Mouse (Mus musculus): Measurements from ENCODE around the gene Amn1.
"Not testable (repeated sequence)": the region's sequence is repeated elsewhere in the genome, so short reads cannot be mapped to it uniquely, and the experiment has no call there.

The Amn1 gene

GRCm38 (mm10) chr6:149188041-149188924 lies at the start of gene Amn1:
TSS of gene Amn1 (minus strand) at chr6:149188712.
- peak; percentile 92 for DNase-seq (ENCODE audit: low spot score)

DNA sequence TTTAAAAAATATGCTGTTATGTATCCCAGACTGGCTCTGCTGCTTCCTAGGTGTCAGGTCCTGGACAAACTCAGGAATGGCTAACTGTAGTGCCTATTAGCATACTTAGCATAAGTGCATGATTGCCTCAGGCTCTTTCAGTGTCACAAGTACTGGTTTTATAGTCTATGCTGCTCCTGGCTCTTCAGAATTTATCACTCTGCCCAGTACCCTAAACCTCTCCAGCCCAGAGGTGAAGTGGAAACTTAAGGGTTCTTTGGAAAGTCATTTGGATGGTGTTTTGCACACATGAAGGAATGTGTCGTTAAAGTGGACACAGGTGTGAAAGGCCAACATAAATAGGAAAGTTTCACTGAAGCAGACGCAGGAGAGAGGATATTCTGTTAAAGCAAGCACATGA lies 48.3 kb upstream of the Amn1 start:
- DNase-seq (ENCODE audit: low spot score): no peak

DNA sequence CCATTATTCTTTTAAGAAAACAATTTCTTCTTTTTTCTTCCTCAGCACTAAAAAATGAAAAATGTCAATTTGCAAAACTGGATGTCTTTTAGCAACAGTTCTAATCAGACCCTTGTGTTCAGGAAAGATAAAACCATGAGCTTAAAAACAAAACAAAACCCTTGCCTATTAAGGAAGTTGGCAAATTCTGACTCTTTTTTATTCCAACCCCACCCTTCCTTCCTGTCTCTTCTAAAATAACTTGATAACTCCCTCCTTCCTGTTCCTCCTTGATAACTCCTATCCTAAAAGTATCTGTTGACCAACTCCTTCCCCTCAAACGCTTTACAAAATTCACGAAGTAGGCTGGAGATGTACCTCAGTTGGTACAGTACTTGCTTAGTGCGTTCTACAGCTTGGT lies 45.4 kb upstream of the Amn1 start:
- DNase-seq (ENCODE audit: low spot score): no peak

DNA sequence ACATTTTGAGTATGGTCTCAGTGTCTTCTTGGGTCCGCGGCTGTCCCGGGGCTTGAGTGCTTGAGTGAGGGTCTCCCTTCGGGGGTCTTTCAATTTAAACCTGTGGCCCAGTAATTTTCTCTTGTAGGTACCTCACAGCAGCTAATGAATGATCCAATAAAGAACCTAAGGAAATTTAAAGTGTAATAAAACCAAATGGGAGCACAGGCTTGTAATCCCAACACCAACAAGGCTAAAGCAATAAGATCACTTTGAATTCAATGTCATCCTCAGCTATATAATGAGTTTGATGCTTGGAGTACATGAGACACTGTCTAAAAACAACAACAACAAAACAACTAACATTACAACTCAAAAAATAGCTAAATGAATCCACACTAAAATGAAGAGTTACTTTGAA lies 36.2 kb upstream of the Amn1 start:
- no peak for DNase-seq (ENCODE audit: low spot score)

- no peak for DNase-seq (ENCODE audit: low spot score)
Observed at GRCm38 (mm10) chr6:149221296-149221695, 32.8 kb upstream of the Amn1 start.

GRCm38 (mm10) chr6:149198572-149198971 lies 10.1 kb upstream of the Amn1 start:
- no peak for DNase-seq (ENCODE audit: low spot score)

DNA sequence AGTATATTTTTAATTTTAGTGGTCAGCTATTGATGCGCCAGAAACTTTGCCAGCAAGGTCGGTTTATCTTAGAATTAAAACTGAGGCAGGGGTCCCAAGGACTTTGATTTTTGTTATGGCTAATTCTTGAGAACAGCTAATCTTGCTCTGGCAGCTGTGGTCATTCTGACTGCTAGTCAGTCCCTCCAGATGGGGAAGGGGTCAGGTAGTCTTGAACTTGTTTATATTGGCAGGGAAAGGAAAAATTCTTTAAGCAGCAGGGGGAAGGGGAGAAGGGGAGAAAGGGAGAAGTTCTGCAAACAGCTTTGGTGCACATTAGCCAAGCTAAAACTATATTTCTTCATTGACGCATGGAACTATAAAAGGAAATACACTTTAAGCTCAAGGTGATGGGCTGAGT lies 8.6 kb upstream of the Amn1 start:
- peak; percentile 12 for DNase-seq (ENCODE audit: low spot score)

DNA sequence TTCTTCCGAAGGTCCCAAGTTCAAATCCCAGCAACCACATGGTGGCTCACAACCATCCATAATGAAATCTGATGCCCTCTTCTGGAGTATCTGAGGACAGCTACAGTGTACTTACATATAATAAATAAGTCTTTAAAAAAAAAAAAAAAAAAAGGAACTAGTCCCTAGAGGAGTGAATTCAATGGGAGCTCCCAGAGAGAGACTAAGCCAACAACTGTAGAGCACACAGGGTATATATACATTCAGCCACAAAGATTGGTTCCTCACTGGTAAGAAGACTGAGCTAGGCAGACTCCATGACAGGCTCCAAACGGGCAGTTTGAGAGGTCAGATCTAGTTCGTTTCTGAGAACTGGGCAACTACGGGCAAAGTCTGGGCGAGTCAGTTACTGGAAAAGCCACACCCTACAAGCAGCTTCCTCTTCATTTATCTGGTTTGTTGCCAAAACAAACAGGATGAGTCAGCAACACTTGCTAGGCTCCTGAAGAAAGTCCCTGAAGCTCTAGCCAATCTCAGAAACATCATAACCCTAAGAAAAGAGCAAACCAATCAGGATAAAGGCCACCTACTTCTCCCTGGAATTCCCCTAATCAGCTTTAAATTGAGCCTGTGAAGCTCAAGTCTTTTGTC lies 4.9 kb upstream of the Amn1 start:
- DNase-seq (ENCODE audit: low spot score): no peak

DNA sequence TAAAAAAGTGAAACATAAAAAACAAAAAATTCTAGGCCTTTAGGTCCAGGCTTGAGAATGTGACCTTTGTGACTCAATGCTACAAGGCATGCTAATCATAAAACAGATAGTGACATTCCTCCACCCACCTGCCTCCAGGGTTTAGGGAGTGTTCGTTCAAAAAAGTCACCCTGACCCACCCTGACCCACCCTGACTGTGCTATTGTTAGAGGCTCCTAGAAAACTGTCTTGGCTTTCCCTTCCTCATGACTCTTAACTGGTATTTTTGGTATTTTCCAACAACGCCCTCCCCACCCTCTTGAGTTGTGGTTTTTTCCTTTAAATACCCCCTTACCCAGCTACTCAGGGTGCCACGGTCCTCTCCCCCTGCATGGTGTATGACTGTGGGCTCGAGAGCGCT lies 3.4 kb upstream of the Amn1 start:
- not testable (repeated sequence) for DNase-seq (ENCODE audit: low spot score)

- peak; percentile 8 for DNase-seq (ENCODE audit: low spot score)
Observed at GRCm38 (mm10) chr6:149189340-149189922, 919 bp upstream of the Amn1 start.

- DNase-seq (ENCODE audit: low spot score): no peak
Observed at GRCm38 (mm10) chr6:149188925-149189257, 379 bp upstream of the Amn1 start.

GRCm38 (mm10) chr6:149187371-149187770 lies 1.1 kb downstream of the Amn1 start:
- no peak for DNase-seq (ENCODE audit: low spot score)

- DNase-seq (ENCODE audit: low spot score): no peak
Observed at GRCm38 (mm10) chr6:149184007-149184406, 4.5 kb downstream of the Amn1 start.

DNA sequence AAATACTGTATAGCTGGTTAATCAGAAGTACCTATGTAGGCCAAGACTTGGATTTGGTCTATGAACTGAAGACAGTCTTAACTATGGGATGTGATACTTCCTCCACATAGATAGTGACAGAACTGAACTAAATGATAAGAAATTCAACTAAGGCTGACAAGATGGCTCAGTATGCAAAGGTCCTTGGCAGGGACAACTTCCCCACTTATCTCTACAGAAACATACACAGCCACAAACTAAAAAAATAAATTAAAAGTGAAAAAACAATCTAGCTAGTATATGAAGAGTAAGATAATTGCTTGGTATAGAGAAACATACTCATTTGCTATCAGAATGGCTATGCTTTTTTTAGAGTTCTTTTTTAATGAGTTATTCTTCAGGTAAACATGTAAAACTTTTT lies 9.4 kb downstream of the Amn1 start:
- DNase-seq (ENCODE audit: low spot score): no peak

DNA sequence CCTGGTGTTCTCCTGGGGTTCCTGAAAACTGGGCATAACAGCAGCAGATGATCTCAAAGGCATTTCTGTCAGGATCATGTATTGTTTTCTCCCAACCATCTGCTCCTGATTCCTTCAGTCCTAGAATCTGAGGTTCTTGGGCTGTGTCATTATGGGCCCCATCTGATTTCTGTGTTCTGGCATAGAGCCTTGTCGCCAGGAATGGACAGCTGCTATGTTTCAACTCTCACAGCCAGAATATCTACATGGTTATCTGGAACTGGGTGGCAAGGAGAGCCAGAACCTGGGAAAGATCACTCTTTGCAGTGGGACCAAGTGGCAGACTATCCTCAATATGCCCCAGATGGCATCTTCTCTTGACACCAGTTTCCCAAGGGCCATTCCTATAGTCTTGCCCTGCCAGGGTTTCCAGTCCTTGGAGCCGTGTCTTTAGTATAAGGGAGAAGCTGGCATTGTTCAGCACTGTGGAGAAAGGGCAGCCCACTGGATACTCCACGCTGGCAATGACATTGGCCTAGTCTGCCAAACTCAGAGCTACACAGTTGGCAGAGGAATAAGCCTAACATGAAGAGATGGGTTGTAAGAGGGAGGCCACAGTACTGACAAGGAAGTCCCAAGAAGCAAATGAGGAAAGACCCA lies 13.5 kb downstream of the Amn1 start:
- no peak for DNase-seq (ENCODE audit: low spot score)

- peak; percentile 22 for DNase-seq (ENCODE audit: low spot score)
Observed at GRCm38 (mm10) chr6:149173831-149174625, 14.5 kb downstream of the Amn1 start.

GRCm38 (mm10) chr6:149169965-149170364 lies 18.5 kb downstream of the Amn1 start:
- not testable (repeated sequence) for DNase-seq (ENCODE audit: low spot score)

- no peak for DNase-seq (ENCODE audit: low spot score)
Observed at GRCm38 (mm10) chr6:149168436-149168835, 20.1 kb downstream of the Amn1 start.

- DNase-seq (ENCODE audit: low spot score): no peak
Observed at GRCm38 (mm10) chr6:149167672-149168071, 20.8 kb downstream of the Amn1 start.

- not testable (repeated sequence) for DNase-seq (ENCODE audit: low spot score)
Observed at GRCm38 (mm10) chr6:149167038-149167437, 21.5 kb downstream of the Amn1 start.

DNA sequence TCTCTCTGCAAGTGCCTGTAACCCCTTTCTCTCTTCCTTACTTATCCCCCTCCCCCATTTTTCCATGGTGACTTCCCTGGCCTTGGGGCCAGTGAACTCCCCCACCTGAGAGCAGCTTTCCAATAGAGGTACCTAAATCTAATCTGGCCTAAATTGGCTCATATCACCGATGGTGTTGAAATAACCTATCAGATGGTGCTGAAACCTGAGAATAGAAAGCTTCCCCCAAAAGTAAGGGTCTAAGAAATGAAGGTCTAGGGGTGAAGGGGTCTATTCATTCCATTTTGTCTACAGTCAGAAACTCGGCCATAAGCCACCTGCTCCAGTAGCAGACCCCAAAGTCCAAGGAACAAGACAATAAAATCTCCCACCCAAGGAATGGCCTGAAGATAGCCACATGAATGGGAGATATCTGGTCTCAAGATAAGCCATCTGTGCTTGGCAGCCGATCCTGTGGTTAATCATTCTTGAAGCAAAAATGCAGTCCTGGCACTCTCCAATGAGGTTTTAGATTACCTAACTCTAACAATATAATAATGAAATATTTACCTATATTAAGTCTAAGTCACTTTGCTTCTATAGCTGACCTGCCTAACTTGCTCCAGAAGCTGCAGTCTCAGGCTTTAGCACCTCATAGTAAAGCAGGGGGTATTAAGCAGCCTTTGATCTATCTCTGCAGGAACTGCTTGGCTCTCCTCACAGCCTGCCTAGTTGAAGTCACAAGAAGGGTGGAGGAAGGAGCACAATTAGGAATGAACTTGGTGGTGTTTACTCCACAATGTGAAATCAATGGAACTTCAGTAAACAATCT lies 33.3 kb downstream of the Amn1 start:
- no peak for DNase-seq (ENCODE audit: low spot score)
